Mouse (Mus musculus) naive thymus-derived CD4-positive, alpha-beta T cell, adult 2 months (primary cell): ENCODE results near the gene Inpp5k.

Source experiments
- DNase-seq: peaks from one replicate; pipeline ENCODE4 v3.0.0-alpha.2; 2011; ENCODE audit warnings: low read depth

The Inpp5k gene

DNA sequence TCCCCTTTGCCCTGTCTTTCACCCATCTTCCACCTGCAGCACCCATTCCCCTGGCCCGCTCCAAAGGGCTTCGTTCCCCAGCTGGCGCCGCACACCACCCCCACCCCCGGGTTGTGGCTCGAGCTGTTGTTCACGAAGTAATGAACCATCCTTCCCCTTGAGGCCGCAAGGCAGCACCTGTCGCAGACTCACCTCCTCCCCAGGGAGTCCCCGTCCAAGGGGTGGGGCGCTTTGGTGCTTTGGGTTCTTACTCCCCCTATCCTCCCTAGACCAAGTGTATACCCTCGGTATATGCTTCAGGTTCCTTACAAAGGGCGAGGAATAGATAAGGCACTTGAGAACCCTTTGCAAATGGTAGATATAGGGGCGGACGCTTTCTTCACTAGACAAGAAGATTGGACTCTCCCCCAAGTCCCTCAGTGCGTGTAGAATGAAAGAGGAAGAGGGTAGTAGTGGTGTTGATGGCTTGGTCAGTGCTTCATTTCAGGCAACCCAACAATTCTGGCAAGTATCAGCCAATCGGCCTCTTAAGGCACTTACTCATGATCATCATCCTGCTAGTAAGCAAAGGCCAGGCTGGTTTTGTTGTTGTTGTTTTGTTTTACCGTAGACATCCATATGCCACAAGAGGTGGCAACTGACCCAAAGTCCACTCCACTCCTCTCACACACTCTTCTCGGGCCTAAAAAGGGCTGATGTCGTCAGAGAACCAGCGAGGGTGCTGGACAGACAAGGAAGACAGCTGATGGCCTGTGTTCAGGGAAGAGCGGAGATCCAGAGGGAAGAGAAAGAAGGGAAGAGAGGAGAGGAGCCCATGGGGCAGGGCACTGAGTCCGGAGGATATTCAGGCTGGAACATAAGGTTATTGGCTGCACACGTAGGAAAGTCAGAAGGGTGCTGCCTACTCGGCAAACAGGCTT is 23.9 kb downstream of the Inpp5k start:
- peak; percentile 33 for DNase-seq

DNA sequence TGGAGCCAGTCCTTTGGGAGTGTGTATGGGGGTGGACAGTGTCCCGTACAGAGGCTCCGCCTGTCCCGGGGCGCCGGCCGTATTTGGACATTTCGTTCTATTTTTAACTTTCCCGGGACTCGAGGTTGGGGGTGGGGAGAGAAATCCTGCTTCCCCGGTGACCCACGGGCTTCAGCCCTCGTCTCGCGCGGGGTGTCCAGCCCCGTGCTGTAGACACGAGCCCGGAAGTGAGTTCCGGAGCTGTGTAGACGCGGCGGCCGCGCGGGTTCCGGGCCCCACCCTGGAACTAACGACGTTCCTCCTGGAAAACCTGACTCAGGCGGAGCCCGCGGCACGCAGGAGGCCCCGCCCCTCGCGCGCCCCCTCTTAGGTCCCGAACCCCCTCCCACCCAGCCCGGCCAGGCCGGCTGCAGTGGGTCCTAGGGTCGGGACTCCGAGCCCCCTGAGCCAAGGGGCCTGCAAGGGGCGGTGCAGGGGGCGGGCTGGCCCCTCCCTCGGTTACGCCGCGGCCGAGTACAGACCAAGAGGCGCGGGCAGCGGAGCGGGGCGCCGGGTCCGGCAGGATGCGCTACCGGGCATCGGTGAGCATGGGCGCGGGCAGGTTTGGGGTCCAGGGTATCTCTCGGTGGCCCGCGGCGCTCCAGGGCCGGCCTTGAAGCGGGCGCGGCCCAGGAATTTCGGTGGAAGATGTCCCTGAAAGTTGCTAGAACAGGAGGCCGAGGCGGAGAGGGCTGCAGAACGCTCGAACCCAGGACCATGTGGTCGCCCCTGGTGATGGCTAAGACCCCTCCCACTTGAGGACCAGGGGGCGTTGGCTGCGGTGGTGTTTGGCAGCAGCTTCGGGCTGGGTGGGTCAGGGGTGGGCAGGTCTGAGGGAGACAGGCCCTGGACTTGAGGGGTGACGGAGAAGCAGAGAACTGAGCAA is 25.1 kb downstream of the Inpp5k start:
- peak; percentile 64 for DNase-seq

DNA sequence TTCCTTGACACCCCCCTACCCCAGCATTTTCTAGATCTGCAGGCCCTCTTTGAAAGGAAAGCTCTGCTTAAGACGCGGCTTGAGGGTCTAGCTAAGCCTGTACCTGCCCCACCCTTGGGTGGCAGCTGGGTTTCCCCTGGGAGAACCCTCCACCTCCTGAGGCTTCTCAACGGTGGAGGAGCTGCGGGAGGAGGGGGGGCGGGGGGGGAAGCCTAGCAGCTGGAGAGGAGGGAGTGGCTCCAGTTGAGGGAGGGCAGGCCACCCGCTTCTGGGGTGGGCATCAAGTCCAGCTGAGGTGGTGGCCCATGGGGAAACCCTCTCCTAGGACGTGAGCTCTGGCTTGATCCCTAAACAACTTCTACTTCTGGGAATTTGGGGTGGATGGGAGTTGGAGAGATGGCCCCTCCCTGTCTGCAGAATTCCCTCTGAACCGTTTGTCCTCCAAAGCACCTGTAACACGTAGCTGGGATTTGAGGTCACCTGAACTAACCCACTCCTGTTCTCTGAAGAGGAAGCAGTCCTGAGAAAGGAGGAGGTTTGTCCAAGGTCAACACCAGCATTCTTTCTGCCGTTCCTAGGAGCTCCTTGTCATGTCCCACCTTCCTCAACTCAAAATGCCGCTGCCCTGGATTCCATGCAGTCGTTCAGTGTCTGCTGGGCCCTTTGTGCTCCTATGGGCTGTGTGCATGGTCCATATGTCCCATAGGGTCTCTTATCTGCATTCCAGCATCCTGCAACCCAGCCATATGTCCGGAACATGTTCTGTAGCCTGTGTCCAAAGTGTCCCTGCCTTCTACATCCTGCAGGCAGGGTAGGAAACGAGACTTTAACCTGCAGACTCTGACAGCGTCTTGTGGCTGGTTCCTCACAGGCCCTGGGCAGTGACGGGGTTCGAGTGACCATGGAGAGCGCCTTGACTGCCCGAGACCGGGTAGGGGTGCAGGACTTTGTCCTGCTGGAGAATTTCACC is 26.1 kb downstream of the Inpp5k start:
- DNase-seq, result no peak

DNA sequence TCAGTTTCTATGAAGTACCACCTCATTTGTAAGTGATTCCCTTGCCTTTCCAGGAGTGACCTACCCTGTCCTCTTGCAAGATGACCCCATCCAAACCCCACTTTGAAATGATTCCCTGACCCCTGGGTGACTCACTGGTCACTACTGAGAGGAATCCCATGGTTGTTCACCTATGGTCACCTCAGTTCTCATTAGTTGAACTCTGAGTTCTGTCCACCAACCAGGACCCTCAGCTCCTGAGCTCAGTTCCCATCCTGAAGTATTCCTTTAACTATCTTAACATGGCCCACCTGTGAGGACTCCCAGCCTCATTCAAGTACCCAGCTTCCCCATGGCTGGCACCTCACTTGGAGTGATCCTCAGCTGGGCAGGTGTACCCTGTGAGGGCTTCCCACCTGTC is 27.1 kb downstream of the Inpp5k start:
- no peak for DNase-seq

DNA sequence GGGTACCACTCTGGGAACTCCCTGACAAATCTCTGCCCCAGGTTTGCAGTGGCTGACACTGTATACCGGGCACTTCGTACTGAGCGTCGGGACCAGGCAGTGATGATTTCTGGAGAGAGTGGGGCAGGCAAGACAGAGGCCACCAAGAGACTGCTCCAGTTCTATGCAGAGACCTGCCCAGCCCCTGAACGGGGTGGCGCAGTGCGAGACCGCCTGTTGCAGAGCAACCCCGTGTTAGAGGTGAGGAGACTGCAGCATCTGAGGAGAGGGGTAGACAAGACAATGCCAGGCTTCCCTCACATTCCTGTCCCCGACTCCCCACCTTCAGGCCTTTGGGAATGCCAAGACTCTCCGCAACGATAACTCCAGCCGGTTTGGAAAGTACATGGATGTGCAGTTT is 27.5 kb downstream of the Inpp5k start:
- DNase-seq, result no peak

DNA sequence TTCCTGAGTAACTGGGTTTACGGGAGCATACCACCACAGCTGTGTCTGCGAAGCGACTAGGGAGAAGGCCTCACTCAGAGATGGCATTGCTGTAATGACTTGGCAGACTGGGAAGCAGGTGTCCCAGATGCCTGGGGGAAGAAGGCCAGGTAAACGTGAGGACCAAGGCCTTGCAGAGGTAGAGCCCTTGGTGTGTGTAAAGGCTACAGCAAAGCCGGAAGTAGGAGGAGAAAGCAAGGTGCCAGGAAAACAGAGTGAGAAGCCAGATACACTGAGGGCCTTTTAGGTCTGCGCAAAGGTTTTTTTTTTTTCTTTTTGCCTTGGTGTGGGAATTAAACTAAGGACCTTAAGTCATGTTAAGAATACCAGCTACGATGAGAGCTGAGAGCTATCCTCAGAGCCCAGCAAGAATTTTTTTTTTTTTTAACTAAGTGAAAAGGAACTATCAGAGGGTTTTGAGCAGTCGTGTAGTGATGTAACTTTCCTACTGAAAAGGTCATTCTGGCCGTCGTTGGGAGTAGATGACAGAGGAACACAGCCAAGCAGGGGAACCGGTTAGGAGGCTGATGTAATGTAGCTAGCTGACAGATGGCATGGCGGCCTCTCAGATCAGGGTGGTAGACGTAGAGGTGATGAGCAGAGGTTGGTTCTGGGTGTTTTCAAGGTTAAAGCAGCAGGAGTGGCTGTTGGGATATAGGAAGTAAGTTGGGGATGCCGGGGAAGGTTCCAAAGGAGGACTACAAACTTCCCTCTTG is 28.4 kb downstream of the Inpp5k start:
- no peak for DNase-seq

DNA sequence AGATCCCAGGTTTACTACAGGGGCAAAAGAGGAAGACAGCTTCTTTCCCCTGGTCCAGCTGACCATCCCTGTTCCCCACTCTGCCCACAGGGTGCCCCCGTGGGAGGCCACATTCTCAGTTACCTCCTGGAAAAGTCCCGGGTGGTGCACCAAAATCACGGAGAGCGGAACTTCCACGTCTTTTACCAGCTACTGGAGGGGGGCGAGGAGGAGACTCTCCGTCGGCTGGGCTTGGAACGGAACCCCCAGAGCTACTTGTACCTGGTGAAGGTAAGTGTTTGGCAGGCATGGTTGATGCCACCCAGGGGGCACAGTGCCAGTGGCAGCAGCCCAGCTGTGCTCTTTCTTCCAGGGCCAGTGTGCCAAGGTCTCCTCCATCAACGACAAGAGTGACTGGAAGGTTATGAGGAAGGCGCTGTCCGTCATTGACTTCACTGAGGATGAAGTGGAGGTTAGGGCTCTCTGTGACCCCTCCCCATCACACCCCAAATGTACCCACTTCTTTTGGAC is 29.3 kb downstream of the Inpp5k start:
- no peak for DNase-seq

DNA sequence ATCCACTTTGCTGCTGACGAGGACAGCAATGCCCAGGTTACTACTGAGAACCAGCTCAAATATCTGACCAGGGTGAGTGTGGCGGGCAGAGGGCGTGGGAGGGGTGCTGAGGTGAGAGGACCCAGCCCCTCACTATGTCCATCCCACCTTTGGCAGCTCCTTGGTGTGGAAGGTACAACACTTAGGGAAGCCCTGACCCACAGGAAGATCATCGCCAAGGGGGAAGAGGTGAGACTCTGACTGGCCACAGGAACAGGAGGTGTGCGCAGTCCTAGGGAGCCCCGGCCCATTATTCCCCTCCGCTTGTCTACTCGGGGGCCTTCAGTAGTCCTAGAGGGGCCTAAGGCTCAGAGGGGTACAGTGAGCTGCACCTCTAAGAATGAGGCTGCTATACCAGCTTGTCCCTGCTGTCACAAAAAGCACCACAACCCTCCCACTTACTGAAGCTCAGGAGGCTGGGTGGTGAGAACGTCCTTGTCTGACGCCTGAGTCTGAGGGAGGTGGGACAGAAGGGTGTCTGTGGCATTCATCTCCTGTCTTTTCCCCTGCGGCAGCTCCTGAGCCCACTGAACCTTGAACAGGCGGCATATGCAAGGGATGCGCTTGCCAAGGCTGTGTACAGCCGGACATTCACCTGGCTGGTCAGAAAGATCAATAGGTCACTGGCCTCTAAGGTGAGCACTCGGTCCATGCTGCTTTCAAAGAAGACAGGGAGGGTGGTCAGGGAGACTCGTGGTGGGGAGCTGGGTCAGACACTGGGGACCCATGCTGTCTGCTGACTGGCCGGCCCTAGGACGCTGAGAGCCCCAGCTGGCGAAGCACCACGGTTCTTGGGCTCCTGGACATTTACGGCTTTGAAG is 30.4 kb downstream of the Inpp5k start:
- DNase-seq, result no peak

DNA sequence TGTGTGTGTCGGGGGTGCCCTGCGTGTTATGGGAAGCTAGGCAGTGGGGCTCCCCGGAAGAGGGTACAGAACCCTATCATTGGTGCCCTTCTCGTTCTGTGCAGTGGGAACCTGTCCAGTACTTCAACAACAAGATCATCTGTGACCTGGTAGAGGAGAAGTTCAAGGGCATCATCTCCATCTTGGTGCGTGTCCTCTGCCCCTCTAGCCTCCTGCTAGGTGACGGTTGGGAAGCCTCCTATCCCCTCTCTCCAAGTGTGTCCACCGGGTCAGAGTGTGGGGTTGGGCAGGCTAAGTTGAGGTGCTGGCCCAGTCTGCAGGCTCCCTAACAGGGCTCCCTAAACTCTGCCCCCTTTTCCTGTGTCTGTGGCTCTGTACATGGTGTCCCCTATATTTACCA is 31.3 kb downstream of the Inpp5k start:
- no peak for DNase-seq

DNA sequence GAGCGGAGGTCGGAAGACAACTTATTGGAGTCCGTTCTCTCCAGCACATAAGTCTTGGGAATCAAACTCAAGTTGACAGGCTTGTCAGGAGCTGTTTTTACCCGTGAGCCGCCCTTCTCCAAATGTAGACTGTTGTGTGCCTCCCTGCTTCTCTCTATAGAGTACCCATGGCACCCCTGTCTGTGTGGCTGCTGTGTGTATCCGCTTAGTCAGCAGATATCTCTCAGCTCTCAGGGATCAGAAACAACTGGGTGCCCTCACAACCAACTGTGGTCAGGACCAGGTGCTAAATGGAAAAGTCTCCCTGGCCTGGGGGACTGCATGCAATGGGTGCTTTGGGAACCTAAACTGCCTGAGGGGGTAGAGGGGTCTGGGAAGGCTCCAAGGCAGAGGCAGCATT is 35.5 kb downstream of the Inpp5k start:
- no peak for DNase-seq

DNA sequence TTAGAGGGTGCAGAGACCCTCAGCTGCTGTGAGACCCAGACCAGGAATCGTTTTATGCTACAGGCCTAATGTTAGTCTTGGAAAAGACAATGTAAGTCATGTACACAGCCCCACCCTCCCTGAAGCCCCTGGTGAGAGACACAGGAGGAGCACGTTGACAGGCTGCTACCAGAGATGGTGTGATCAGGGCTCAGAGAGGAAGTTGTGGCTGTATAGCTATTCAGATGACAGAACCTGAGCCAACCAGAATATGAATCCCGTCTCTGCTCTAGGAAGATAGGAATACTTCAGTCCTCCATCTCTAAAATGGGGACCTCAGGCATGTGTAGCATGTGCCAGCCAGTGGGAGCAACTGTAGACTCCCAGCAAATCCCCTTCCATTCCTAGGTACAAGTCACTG is 37.8 kb downstream of the Inpp5k start:
- no peak for DNase-seq

DNA sequence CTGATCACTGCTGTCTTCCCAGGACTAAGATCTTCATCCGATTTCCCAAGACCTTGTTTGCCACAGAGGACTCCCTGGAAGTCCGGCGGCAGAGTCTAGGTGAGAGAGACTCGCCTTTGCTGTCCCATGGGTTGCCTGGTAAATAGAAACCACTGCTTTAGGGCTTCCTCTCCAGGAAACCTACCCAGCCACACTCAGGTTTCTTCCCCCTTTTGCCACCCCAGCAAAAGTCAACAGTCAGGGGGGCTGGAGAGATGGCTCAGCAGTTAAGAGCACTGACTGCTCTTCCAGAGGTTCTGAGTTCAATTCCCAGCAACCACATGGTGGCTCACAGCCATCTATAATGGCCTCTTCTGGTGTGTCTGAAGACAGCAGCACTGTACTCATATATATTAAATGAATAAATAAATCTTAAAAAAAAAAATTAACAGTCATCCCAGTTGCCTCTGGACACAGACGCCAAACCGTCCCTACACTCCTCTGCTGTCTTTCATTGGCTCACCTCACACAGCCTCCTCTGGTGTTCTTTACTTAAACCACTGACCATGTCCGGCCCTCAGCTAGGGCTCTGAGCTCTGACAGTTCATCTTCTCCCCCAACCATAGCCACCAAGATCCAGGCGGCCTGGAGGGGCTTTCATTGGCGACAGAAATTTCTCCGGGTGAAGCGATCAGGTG is 38.5 kb downstream of the Inpp5k start:
- DNase-seq, result no peak

DNA sequence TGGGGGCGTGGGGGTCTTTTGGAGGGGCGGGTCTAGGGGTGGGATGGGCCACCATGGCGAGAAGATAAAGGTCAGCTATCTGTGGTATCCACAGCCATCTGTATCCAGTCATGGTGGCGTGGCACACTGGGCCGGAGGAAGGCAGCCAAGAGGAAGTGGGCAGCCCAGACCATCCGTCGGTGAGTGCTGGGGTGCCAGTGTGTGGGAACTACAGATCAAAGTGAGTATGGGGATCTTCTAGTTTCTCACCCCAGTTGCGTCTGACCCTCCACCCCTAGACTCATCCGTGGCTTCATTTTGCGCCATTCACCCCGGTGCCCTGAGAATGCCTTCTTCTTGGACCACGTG is 39.0 kb downstream of the Inpp5k start:
- no peak for DNase-seq

DNA sequence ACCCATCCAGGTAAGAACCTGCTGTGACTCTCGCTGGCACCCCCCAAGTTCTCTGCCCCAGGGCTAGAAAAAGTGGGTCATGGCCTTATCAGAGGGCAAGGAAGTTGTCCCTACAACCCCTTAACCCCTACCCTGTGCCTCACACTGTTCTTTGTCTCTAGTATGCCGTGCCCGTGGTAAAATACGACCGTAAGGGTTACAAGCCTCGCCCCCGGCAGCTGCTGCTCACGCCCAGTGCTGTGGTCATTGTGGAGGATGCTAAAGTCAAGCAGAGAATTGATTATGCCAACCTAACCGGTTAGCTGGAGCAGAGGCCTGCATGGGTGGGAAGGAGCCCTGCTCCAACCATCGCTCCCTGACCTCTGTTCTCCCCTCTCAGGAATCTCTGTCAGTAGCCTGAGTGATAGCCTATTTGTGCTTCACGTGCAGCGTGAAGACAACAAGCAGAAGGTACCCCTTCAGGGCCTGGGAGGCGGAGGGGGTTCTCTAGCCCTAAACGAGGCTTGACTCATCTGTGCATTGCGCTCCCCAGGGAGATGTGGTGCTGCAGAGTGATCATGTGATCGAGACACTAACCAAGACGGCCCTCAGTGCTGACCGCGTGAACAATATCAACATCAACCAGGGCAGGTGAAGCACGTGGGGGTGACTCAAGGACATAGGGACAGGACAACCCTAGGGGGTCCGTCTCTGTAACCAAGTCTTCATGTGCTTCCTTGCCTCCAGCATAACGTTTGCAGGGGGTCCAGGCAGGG is 40.8 kb downstream of the Inpp5k start:
- DNase-seq, result no peak

DNA sequence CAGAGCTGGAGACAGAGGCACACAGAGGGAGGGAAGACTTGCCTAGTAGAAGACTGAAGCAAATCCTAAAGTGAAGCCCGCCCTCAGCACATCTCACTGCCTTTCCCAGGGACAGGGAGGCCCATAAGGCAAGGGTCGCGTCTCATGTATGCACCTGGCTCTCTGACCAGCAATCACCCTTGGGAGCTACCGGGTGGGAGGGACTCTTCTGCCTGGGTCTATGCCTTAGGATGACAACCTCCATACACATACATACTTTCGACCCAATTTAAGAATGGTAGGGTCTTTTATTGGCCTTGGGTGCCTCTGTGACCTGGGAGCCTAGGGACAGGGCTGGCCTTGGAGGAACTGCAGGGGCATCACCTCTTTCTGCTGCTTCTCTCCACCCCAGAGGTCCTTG is 42.6 kb downstream of the Inpp5k start:
- DNase-seq, result no peak

DNA sequence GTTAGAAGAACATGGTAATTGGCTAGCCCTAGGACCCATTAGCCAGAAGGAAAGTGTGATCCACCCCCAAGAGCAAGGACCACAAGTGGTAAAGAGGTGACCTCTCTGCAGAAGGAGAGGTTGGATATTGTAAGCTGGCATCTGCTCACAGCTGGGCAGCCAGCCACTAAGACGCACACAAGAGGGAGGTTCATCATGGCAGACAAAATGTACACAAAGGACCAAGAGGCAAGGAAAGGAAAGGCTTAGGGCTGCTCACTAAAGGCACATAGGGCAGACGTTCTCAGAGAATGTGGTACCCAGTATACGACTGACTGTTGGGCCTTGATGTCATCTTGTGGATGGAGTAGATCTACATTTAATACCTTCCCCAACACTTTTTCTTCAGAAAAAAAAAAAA is 44.1 kb downstream of the Inpp5k start:
- no peak for DNase-seq

DNA sequence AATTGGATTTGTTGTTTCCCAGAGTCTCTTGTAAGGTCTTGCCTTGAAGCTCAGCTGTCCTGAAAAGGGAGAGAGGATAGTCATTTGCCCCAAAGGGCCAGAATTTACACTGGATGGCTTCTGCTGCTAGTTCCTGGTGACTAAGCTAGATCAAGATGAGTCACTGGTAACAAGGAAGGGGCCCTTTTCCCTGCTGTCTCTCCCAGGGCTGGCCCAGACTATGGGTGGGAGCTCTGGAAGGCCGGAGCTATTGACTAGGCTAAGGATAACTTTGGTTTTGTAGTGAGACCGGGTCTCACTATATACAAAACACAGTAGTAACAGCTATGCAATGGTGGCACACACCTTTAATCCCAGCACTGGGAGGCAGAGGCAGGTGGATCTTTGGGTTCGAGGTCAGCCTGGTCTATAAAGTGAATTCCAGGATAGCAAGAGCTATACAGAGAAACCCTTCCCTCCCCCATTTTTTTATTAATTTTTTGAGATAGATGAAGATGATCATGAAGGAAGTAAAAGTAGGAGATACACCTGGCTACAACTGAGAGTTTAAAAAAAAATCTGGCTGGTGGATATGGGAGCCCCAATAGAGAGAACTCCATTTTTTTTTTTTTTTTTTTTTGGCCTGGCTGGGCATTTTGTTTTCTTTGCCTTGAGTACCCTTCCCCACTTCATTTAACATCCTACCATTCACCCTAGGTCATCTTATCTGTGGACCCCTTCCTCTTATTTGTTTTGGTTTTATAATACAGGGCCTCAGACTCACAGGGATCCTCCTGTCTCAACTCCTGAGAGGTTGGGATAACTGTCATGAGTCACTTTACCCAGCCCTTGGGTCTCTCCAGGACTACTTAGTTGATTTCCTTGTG is 47.3 kb downstream of the Inpp5k start:
- DNase-seq, result peak; percentile 22
